Mouse (Mus musculus) hindbrain, postnatal 0 days (tissue): Measurements from ENCODE around the gene Mybph. TPM values are rescaled to one million over a fixed set of nuclear protein-coding genes. Genes with fewer than 3 reads are reported as not detected.

Experiments
- ATAC-seq: fragments of 200-750 bp; cut with Nextera tagmentation; 2 replicates; pipeline ENCODE4 v1.8.0; 2017; ENCODE audit warnings: mild to moderate bottlenecking, moderate TSS enrichment, moderate library complexity
- DNase-seq: peaks from one replicate; pipeline ENCODE4 v3.0.0-alpha.2; 2015; ENCODE audit warnings: low spot score
- H3K27ac ChIP-seq: fragments of 300-500 bp; sonication (generic); 2 replicates; pipeline ENCODE4 v1.5.1; 2014; ENCODE audit warnings: mild to moderate bottlenecking
- H3K27me3 ChIP-seq: fragments of 300-500 bp; sonication (generic); 2 replicates; pipeline ENCODE4 v1.6.1; 2014; ENCODE audit warnings: low read length, mixed read lengths; ENCODE audit not compliant: insufficient read depth
- H3K36me3 ChIP-seq: fragments of 300-500 bp; sonication (generic); 2 replicates; pipeline ENCODE4 v1.6.1; 2014; ENCODE audit warnings: low read length, mixed read lengths; ENCODE audit not compliant: insufficient read depth
- H3K4me1 ChIP-seq: fragments of 300-500 bp; sonication (generic); 2 replicates; pipeline ENCODE4 v1.6.1; 2014; ENCODE audit warnings: antibody characterized with exemption, low read length, mixed read lengths; ENCODE audit not compliant: insufficient read depth
- H3K4me2 ChIP-seq: fragments of 300-500 bp; sonication (generic); 2 replicates; pipeline ENCODE4 v1.6.1; 2014; ENCODE audit warnings: low read depth, mild to moderate bottlenecking, low read length, moderate library complexity, mixed read lengths
- H3K4me3 ChIP-seq: fragments of 300-500 bp; sonication (generic); 2 replicates; pipeline ENCODE4 v1.5.1; 2014; ENCODE audit warnings: low read length
- H3K9ac ChIP-seq: fragments of 300-500 bp; sonication (generic); replicated peaks from 2 replicates; pipeline ENCODE4 v1.6.1; 2014; ENCODE audit warnings: mild to moderate bottlenecking, low read length, moderate library complexity, mixed read lengths
- H3K9me3 ChIP-seq: fragments of 300-500 bp; sonication (generic); 2 replicates; pipeline ENCODE4 v1.6.1; 2016; ENCODE audit warnings: low read length, mixed read lengths
- CTCF ChIP-seq: IDR thresholded peaks from 2 replicates; pipeline ENCODE4 v1.5.1; 2016; ENCODE audit warnings: antibody characterized with exemption, control low read depth, low read depth
- WGBS: fragments of 180-500 bp; shearing (Covaris S2); extraction: QIAGEN DNeasy Blood & Tissue Kit; methylation state at CpG from one replicate; pipeline ENCODE4 v1.1.7; 2014; 5-methylcytosine and 5-hydroxymethylcytosine counted together
- polyA plus RNA-seq: library from polyadenylated mRNA; unstranded; fragments of >200 nt; fragmentation: Nextera tagmentation; extraction: Ambion mirVana; gene quantifications from 2 replicates; pipeline ENCODE4 v1.2.1, GENCODE M21; 2015
- total RNA-seq: library from RNA; depleted of rRNA; stranded (reverse); fragments of >200 nt; gene quantifications from 2 replicates; pipeline ENCODE4 v1.2.3, GENCODE M21; 2014

Mybph gene
- total and polyA plus RNA-seq, 2 experiments from 2014 or later = 0.08 TPM; not detected in 1

DNA sequence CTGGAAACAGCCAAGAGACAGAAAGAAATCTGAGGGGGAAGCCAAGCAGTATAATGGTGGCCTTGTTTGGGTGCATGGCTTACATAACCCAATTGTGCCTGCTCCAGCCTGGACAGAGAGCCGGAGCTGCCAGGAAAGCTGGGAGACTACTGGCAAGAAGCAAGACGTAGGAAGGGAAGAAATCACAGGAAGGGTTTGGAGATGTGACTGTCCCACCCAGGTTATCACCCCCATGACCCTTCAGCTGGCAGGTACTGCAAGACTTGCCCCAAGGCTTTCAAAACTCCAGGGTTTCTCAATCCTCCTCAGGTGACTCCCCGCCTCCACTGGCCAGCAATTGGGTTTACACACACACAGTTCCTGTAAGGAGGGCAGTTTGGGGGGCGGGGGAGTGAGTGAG lies 11.2 kb upstream of the Mybph start, which contains the start of gene Chil1:
Chil1 (plus strand) TSS at position 152 of the 400 bp plus-strand sequence.
- DNase-seq = peak; percentile 12
- H3K9me3 ChIP-seq = no peaks in the 10 kb centered on the region

GRCm38 (mm10) chr1:134184089-134184488 lies 9.2 kb upstream of the Mybph start:
- ATAC-seq (no peak), DNase-seq (no peak)
- Histone ChIP-seq H3K36me3 (no peaks in the 10 kb centered on the region), H3K9ac (no peak overlapping the region), H3K4me1 (peaks cover 3% of the 10 kb centered on the region; the same call in 1 of the 2 replicates), H3K27ac (no peak overlapping the region), H3K4me3 (no peak overlapping the region), H3K9me3 (no peaks in the 10 kb centered on the region), H3K27me3 (no peaks in the 10 kb centered on the region), H3K4me2 (no peak overlapping the region)
- WGBS = 87% methylated on average over 4 of the region's 4 CpGs
- TF ChIP-seq CTCF = no peak

More for the DNA sequence above, 11.2 kb upstream of the Mybph start, which contains the start of gene Chil1:
- no peak within 1 kb of the TSS for H3K4me2 ChIP-seq
- no peaks in the 10 kb centered on the region for H3K36me3 ChIP-seq
- WGBS = 54% methylated on average over 4 of the region's 4 CpGs
- H3K27me3 ChIP-seq = no peaks in the 10 kb centered on the region
- H3K4me3 ChIP-seq = no peak within 1 kb of the TSS
- no peak for TF ChIP-seq CTCF
- H3K27ac ChIP-seq = peak within 1 kb of the TSS; percentile 7; the same call in 1 of the 2 replicates
- no peaks in the 10 kb centered on the region for H3K4me1 ChIP-seq
- peak; percentile 29; the same call in 1 of the 2 replicates for ATAC-seq
- no peak within 1 kb of the TSS for H3K9ac ChIP-seq

- Histone ChIP-seq H3K27ac (no peak overlapping the region; the same call in 1 of the 2 replicates), H3K27me3 (no peaks in the 10 kb centered on the region), H3K4me2 (no peak overlapping the region), H3K4me3 (no peak overlapping the region), H3K9me3 (no peaks in the 10 kb centered on the region), H3K9ac (no peak overlapping the region), H3K36me3 (no peaks in the 10 kb centered on the region), H3K4me1 (peaks cover 3% of the 10 kb centered on the region; the same call in 1 of the 2 replicates)
- DNase-seq (peak; percentile 18), ATAC-seq (no peak)
- 53% methylated on average over 5 of the region's 5 CpGs for WGBS
- no peak for TF ChIP-seq CTCF
These were observed 5.0 kb upstream of the Mybph start for GRCm38 (mm10) chr1:134188217-134188616.

DNA sequence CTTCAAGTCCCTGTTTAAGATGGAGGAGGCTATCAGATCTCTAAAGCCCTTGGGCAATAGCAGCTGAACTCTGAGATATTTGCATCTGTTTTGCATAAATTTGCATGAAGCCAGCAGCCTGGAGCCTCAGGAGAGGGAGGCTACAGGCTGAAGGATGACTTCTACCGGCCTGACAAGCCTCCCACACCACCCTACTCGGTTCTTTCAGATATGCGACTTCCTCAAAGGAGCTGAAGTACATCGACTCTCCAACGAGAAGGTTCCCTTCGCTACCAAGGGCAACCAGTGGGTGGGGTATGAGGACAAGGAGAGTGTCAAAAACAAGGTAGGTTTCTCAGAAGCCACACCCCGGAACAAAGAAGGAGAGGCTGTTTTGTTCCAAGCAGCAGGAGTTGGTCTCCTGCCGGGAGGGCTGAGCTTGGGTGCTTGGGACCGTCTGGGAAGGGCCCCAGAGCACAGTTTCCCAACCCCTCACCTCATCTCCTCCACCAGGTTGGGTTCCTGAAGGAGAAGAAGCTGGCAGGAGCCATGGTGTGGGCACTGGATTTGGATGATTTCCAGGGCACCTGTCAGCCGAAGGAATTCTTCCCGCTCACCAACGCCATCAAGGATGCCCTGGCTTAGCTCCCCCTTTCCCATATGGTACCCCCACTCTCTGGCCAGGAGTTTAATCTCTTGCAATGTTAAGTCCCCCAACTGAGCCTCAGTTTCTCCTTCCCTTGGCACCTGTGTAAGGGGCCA lies 4.1 kb upstream of the Mybph start:
- peak; percentile 32 for DNase-seq
- no peak for TF ChIP-seq CTCF
- Histone ChIP-seq H3K4me1 (peaks cover 3% of the 10 kb centered on the region; the same call in 1 of the 2 replicates), H3K9me3 (no peaks in the 10 kb centered on the region), H3K36me3 (no peaks in the 10 kb centered on the region), H3K27ac (no peak overlapping the region; the same call in 1 of the 2 replicates), H3K9ac (no peak overlapping the region), H3K4me3 (no peak overlapping the region), H3K4me2 (no peak overlapping the region), H3K27me3 (no peaks in the 10 kb centered on the region)
- ATAC-seq = no peak
- 20% methylated on average over 12 of the region's 12 CpGs for WGBS

GRCm38 (mm10) chr1:134191192-134191591 lies 2.1 kb upstream of the Mybph start:
- Histone ChIP-seq H3K4me1 (peaks cover 3% of the 10 kb centered on the region; the same call in 1 of the 2 replicates), H3K27ac (no peak overlapping the region), H3K9me3 (no peaks in the 10 kb centered on the region), H3K4me2 (no peak overlapping the region), H3K36me3 (no peaks in the 10 kb centered on the region), H3K27me3 (no peaks in the 10 kb centered on the region), H3K9ac (no peak overlapping the region), H3K4me3 (no peak overlapping the region)
- no peak for ATAC-seq
- DNase-seq = no peak
- 86% methylated on average over 5 of the region's 5 CpGs for WGBS
- TF ChIP-seq CTCF = no peak

DNA sequence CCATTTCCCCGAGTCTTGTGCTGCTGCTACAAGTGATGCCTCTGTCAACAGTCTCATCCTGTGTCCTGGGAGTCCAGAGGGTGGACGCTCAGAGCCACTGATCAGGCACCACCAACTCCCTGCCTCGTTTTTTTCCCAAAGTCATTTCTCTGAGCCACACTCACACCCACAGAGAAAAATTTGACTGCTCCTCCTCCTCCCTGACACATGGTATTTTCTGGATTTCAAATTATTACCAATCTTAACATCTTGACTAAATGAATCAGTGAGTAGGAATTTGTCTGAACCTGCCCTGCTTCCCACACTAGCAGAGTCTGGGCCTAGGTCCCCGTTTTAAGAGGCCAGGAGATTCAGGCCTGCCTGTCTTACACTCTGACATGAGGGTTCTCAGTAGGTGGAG lies 1.2 kb upstream of the Mybph start:
- Histone ChIP-seq H3K9ac (no peak overlapping the region), H3K27ac (no peak overlapping the region), H3K27me3 (no peaks in the 10 kb centered on the region), H3K4me2 (no peak overlapping the region), H3K36me3 (no peaks in the 10 kb centered on the region), H3K4me3 (no peak overlapping the region), H3K4me1 (peaks cover 3% of the 10 kb centered on the region; the same call in 1 of the 2 replicates), H3K9me3 (no peaks in the 10 kb centered on the region)
- no peak for ATAC-seq
- TF ChIP-seq CTCF = no peak
- DNase-seq = no peak
- WGBS = 68% methylated on average over 4 of the region's 4 CpGs

DNA sequence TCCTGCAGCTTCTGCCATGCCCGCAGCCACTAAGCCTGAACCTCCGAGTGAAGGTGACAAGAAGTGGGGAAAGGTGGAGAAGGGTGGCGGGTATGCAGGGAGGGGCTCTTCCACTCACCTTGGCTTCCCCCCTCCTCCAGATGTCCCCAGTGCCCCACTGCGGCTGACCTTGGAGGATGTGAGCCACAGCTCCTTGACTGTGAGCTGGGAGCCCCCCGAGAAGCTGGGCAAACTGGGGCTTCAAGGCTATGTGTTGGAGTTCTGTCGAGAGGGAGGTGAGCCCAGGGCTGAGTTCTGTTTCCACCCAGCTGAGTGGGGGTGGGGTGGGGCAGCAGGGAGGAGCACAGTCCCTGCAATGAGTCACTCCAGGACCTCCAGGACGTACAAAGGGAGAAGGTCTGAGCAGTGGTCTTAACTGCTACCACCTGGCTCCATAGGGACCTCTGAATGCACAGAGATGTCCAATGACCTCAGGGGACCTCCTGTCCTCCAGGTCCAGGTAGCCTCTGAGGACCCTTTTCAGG lies 488 bp downstream of the Mybph start:
- 63% methylated on average over 7 of the region's 7 CpGs for WGBS
- Histone ChIP-seq H3K9me3 (no peaks in the 10 kb centered on the region), H3K4me2 (no peak overlapping the region), H3K27me3 (no peaks in the 10 kb centered on the region), H3K9ac (no peak overlapping the region), H3K36me3 (no peaks in the 10 kb centered on the region), H3K4me1 (no peaks in the 10 kb centered on the region), H3K27ac (no peak overlapping the region), H3K4me3 (no peak overlapping the region)
- TF ChIP-seq CTCF = no peak
- no peak for DNase-seq
- no peak for ATAC-seq
